Mouse (Mus musculus) CD4-positive naive resting alpha-beta T cell, adult 57 days (primary cell): Measurements from ENCODE around the gene Ptgfr. TPM values are rescaled to one million over a fixed set of nuclear protein-coding genes. Genes with fewer than 3 reads are reported as not detected.

Experiments
- total RNA-seq: library from RNA; stranded (reverse); gene quantifications from one replicate; pipeline ENCODE4 v1.2.4, GENCODE M21; 2023

Ptgfr gene
- total RNA-seq, result not detected

GRCm38 (mm10) chr3:151836871-151837680 lies at the start of gene Ptgfr:
Gene Ptgfr, minus strand, starts transcription at chr3:151837630.

GRCm38 (mm10) chr3:151749737-151750136 lies 87.7 kb downstream of the Ptgfr start, which contains the start of gene Ifi44:
Gene Ifi44, minus strand, starts transcription at chr3:151749960.

Other genes starting within 250 kb of the Ptgfr start
- 5.3 TPM for gene Ifi44, start 87.7 kb downstream of the Ptgfr start, total RNA-seq
- not detected for gene Ifi44l, start 74.7 kb downstream of the Ptgfr start, total RNA-seq